26 mouse cellular contexts compared by ENCODE assay signal in genomic region chr1:134942898-134943297, GRCm38 (mm10).
"Had no signal": no experiment of that assay in that cellular context is flagged by ENCODE, and none has a peak within 500 bp of the region (broad histone marks: within the 10 kb centered on the region; RNA-seq: fewer than 3 reads in every experiment).

No protein-coding gene starts in this region.

- H3K4me1 ChIP-seq: embryonic facial prominence, embryonic 13.5 days; forebrain, embryonic 10.5 days; forebrain, embryonic 12.5 days; forebrain, embryonic 13.5 days; forebrain, embryonic 15.5 days had no signal

- H3K27ac ChIP-seq: embryonic facial prominence, embryonic 10.5 days; embryonic facial prominence, embryonic 12.5 days; embryonic facial prominence, embryonic 13.5 days; embryonic facial prominence, embryonic 15.5 days; forebrain, embryonic 10.5 days; forebrain, embryonic 12.5 days; forebrain, embryonic 13.5 days; forebrain, embryonic 15.5 days; gastrocnemius, adult 2 months; heart, adult 2 months; heart, embryonic 10.5 days had no signal

- H3K27me3 ChIP-seq: embryonic facial prominence, embryonic 12.5 days; embryonic facial prominence, embryonic 13.5 days; embryonic facial prominence, embryonic 15.5 days; forebrain, embryonic 12.5 days; forebrain, embryonic 13.5 days; forebrain, embryonic 15.5 days had no signal

- H3K4me3 ChIP-seq: embryonic facial prominence, embryonic 10.5 days; embryonic facial prominence, embryonic 12.5 days; embryonic facial prominence, embryonic 13.5 days; embryonic facial prominence, embryonic 15.5 days; erythroblast, embryonic 14.5 days; forebrain, embryonic 10.5 days; forebrain, embryonic 12.5 days; forebrain, embryonic 13.5 days; forebrain, embryonic 15.5 days; gastrocnemius, adult 2 months; heart, adult 2 months; heart, embryonic 10.5 days had no signal

- H3K9me3 ChIP-seq: embryonic facial prominence, embryonic 10.5 days; embryonic facial prominence, embryonic 12.5 days; embryonic facial prominence, embryonic 13.5 days; embryonic facial prominence, embryonic 15.5 days; forebrain, embryonic 10.5 days; forebrain, embryonic 12.5 days; forebrain, embryonic 13.5 days; forebrain, embryonic 15.5 days; heart, embryonic 10.5 days had no signal

- H3K9ac ChIP-seq: embryonic facial prominence, embryonic 12.5 days; embryonic facial prominence, embryonic 13.5 days; embryonic facial prominence, embryonic 15.5 days; forebrain, embryonic 12.5 days; forebrain, embryonic 13.5 days; forebrain, embryonic 15.5 days; forebrain, postnatal 0 days had no signal

- H3K4me2 ChIP-seq: embryonic facial prominence, embryonic 12.5 days; embryonic facial prominence, embryonic 13.5 days; embryonic facial prominence, embryonic 15.5 days; forebrain, embryonic 12.5 days; forebrain, embryonic 13.5 days; forebrain, embryonic 15.5 days; heart, embryonic 11.5 days had no signal

- H3K36me3 ChIP-seq: forebrain, embryonic 12.5 days; forebrain, embryonic 15.5 days had no signal

- DNase-seq: cerebellum, adult 9-10 months; cerebellum, adult 9-11 months; cerebellum, postnatal 10 days; cerebellum, postnatal 14 days; cerebellum, postnatal 25 days; cerebellum, postnatal 36 days; embryo, embryonic 11 days; forebrain, postnatal 0 days; gastrocnemius, adult 2 months; gastrocnemius, postnatal 10 days; gastrocnemius, postnatal 14 days; gastrocnemius, postnatal 25 days; gastrocnemius, postnatal 36 days; heart, adult 18-20 months; heart, adult 2 months had no signal
